Mouse (Mus musculus): Measurements from ENCODE around the gene Hbp1. TPM values are rescaled to one million over a fixed set of nuclear protein-coding genes. Genes with fewer than 3 reads are reported as not detected.
A peak's percentile ranks its signal among the peaks of the same experiment; 100 is the strongest.

Hbp1 gene
- polyA plus RNA-seq, 1 experiment from 2014 or later = 58.8 TPM

DNA sequence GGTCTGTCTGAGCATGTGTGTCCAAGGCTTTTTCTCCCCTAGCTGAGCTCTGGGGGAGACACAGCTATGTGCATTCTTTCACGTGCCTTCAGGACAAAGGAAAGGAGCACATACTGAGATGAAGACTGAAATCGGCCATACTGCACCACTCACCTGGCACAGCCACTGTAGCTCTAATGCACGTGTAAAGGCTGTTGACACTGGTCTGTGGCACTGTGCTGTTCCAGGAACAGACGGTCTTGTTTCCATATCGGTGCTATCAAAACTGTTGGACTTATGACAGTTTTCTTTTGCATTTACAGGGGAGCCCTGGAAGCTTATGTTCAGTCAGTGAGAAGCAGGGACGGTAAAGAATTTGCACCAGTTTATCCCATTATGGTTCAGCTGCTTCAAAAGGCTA, 25.0 kb downstream of the Hbp1 start:
- 77% methylated on average over 6 of the region's 6 CpGs for WGBS (ENCODE audit: insufficient replicate concordance)
- Histone ChIP-seq H3K9me3 (replicated peaks; ENCODE audit: control insufficient read depth, low read length) (no peaks in the 10 kb centered on the region), H3K4me3 (ENCODE audit: low read depth, low read length) (no peak overlapping the region), H3K4me1 (ENCODE audit: control insufficient read depth, low read depth, low read length) (peaks cover 2% of the 10 kb centered on the region; the same call in 1 of the 2 replicates), H3K27me3 (ENCODE audit: control insufficient read depth, insufficient read depth, low read depth, low read length) (no peaks in the 10 kb centered on the region), H3K27ac (ENCODE audit: low read length) (no peak overlapping the region), H3K9ac (ENCODE audit: low read depth, low read length) (no peak overlapping the region), H3K4me2 (ENCODE audit: low read depth, low read length) (no peak overlapping the region), H3K36me3 (ENCODE audit: control insufficient read depth, insufficient read depth) (peaks cover 26% of the 10 kb centered on the region)
- no peak for ATAC-seq (ENCODE audit: low read depth)

DNA sequence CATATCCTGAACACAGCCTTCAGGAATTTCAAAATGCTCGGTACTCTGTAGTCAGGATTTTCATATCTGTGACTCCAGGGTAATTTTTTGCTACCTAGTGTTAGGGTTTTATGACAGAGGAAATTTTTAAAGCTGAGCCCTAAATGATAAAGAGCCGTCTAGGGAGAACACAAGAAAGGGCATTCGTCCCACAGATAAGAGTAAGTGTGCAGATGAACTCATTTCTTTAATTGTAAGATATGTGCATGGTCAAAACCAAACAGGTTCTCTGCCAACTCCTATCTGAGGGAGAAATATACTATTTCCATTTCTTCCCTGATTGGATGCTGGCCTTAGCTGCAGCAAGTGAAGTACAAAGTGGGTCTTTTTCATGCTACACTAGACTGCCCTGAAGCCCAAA, 26.2 kb downstream of the Hbp1 start:
- Histone ChIP-seq H3K4me3 (ENCODE audit: low read depth, low read length) (no peak overlapping the region), H3K27me3 (ENCODE audit: control insufficient read depth, insufficient read depth, low read depth, low read length) (no peaks in the 10 kb centered on the region), H3K27ac (ENCODE audit: low read length) (no peak overlapping the region), H3K4me1 (ENCODE audit: control insufficient read depth, low read depth, low read length) (peaks cover 2% of the 10 kb centered on the region; the same call in 1 of the 2 replicates), H3K9ac (ENCODE audit: low read depth, low read length) (no peak overlapping the region), H3K9me3 (replicated peaks; ENCODE audit: control insufficient read depth, low read length) (no peaks in the 10 kb centered on the region), H3K4me2 (ENCODE audit: low read depth, low read length) (no peak overlapping the region), H3K36me3 (ENCODE audit: control insufficient read depth, insufficient read depth) (peaks cover 24% of the 10 kb centered on the region)
- no peak for ATAC-seq (ENCODE audit: low read depth)
- WGBS (ENCODE audit: insufficient replicate concordance) = 42% methylated on average over 3 of the region's 3 CpGs

DNA sequence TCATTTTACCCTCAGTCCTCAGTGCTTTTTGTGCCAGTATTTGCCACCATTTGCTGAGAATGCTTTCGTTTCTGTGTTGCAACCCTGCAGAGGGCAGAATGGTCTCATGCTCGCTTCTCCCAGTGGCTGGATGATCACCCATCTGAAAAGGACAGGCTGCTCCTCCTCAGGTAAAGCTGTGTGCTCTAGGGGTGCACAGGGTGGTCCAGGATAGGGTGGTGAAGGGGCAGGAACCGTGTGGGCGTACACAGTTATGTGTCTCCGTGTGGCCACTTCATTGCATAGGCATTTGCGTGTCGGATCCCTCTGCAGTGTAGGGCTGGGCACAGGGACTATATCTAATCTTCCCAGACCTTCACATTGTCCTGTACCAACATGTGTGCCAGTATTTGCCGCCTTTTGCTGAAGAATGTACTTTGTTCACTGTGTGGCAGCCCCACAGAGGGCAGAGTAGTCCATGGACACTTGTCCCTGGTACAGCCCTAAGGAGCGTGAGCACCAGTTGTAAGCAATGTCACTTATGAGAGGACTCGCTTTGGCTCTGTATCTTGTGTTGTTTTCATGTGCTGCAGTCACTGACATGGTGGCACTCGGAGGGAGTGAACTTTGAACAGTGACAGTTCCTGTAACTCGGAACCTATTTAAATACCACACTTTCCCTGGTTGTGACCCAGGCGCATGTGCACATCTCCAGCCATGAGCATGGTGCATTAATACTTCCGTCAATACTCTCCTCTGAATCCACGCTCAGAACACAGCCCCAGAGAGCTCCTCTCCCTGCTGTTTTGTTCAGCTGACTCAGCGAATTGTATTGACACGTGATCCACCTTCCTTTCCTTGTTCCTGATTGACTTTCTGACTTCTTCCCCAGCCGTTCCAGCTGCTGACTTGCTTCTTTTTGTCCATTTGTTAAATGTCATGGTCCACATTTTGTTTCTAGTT, 29.6 kb downstream of the Hbp1 start:
- WGBS (ENCODE audit: insufficient replicate concordance) = 69% methylated on average over 18 of the region's 18 CpGs
- H3K4me3 ChIP-seq (ENCODE audit: low read depth, low read length) = no peak overlapping the region
- peak; percentile 69 for ATAC-seq (ENCODE audit: low read depth)
- H3K4me1 ChIP-seq (ENCODE audit: control insufficient read depth, low read depth, low read length) = peaks cover 2% of the 10 kb centered on the region; the same call in 1 of the 2 replicates
- H3K4me2 ChIP-seq (ENCODE audit: low read depth, low read length) = no peak overlapping the region
- H3K36me3 ChIP-seq (ENCODE audit: control insufficient read depth, insufficient read depth) = peaks cover 6% of the 10 kb centered on the region; the same call in 1 of the 2 replicates
- H3K9ac ChIP-seq (ENCODE audit: low read depth, low read length) = no peak overlapping the region
- H3K9me3 ChIP-seq (replicated peaks; ENCODE audit: control insufficient read depth, low read length) = no peaks in the 10 kb centered on the region
- H3K27ac ChIP-seq (ENCODE audit: low read length) = no peak overlapping the region
- no peaks in the 10 kb centered on the region for H3K27me3 ChIP-seq (ENCODE audit: control insufficient read depth, insufficient read depth, low read depth, low read length)

DNA sequence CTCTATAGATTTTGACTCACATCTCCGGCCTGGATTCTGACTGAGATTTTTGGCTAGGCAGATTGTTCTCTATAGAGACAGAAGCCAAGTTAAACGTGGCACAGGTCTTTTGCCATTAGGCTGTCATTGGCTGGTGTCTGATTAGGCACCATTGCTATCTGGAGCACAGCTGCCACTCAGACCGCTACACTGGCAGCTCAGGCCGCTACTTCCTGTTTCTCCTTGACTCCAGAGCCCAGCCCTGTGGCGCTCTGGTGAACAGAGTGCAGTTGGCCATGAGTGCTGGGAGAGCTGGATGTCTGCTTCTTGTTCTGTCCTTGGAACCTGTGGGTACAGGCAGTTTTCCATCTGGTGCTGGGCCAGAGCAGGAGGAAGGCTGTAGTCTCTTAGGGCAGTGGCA, 33.1 kb downstream of the Hbp1 start:
- H3K4me3 ChIP-seq (ENCODE audit: low read depth, low read length) = no peak overlapping the region
- whole genome bisulfite sequencing (ENCODE audit: insufficient replicate concordance) = 31% methylated on average over 5 of the region's 5 CpGs
- no peak overlapping the region for H3K27ac ChIP-seq (ENCODE audit: low read length)
- peak; percentile 44; the same call in 1 of the 2 replicates for ATAC-seq (ENCODE audit: low read depth)
- H3K36me3 ChIP-seq (ENCODE audit: control insufficient read depth, insufficient read depth) = no peaks in the 10 kb centered on the region
- peaks cover 2% of the 10 kb centered on the region; the same call in 1 of the 2 replicates for H3K4me1 ChIP-seq (ENCODE audit: control insufficient read depth, low read depth, low read length)
- no peak overlapping the region for H3K4me2 ChIP-seq (ENCODE audit: low read depth, low read length)
- no peak overlapping the region for H3K9ac ChIP-seq (ENCODE audit: low read depth, low read length)
- no peaks in the 10 kb centered on the region for H3K27me3 ChIP-seq (ENCODE audit: control insufficient read depth, insufficient read depth, low read depth, low read length)
- no peaks in the 10 kb centered on the region for H3K9me3 ChIP-seq (replicated peaks; ENCODE audit: control insufficient read depth, low read length)

DNA sequence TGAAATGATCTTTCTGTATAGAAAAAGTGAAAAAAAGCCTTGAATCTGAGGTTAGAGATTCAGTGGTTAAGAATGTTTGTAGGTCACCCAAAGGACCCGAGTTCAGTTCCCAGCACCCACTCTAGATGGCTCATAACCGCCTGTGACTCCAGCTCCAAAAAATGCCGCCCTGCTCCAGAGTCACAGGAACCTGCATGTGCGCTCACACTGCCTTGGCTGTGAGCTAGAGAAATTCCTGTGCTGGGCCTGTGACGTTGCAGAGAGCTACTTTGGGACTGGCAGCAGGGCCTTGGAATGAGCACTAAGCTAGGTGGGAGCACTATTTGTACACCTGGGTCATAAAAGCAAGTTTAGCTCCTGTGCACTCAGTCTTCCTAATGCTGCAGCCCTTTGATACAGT, 33.6 kb downstream of the Hbp1 start:
- 81% methylated on average over 5 of the region's 5 CpGs for WGBS (ENCODE audit: insufficient replicate concordance)
- Histone ChIP-seq H3K27me3 (ENCODE audit: control insufficient read depth, insufficient read depth, low read depth, low read length) (no peaks in the 10 kb centered on the region), H3K4me2 (ENCODE audit: low read depth, low read length) (no peak overlapping the region), H3K9ac (ENCODE audit: low read depth, low read length) (no peak overlapping the region), H3K4me3 (ENCODE audit: low read depth, low read length) (no peak overlapping the region), H3K9me3 (replicated peaks; ENCODE audit: control insufficient read depth, low read length) (no peaks in the 10 kb centered on the region), H3K4me1 (ENCODE audit: control insufficient read depth, low read depth, low read length) (peaks cover 2% of the 10 kb centered on the region; the same call in 1 of the 2 replicates), H3K36me3 (ENCODE audit: control insufficient read depth, insufficient read depth) (no peaks in the 10 kb centered on the region), H3K27ac (ENCODE audit: low read length) (no peak overlapping the region)
- ATAC-seq (ENCODE audit: low read depth) = no peak

DNA sequence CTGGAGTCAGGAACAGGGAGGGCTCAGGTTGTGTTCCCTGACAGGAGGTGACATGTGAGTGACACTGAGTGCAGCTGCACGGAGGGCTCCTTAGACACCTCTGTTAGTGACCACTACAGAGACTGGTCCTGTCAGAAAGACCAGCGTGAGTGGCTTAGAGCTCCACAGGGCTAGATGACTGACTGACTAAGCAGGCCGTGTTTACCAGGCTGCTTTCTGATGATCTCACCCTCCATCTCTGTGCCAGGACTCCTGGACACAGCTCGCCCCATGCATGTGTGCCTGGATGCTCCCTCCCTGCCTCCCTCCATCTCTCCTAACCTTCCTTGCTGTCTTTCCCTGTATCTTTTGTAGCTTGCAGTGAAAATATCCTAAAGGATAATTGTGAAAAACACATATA, 36.7 kb downstream of the Hbp1 start:
- Histone ChIP-seq H3K4me1 (ENCODE audit: control insufficient read depth, low read depth, low read length) (no peaks in the 10 kb centered on the region), H3K4me2 (ENCODE audit: low read depth, low read length) (no peak overlapping the region), H3K9me3 (replicated peaks; ENCODE audit: control insufficient read depth, low read length) (no peaks in the 10 kb centered on the region), H3K9ac (ENCODE audit: low read depth, low read length) (no peak overlapping the region), H3K27ac (ENCODE audit: low read length) (no peak overlapping the region), H3K36me3 (ENCODE audit: control insufficient read depth, insufficient read depth) (no peaks in the 10 kb centered on the region), H3K27me3 (ENCODE audit: control insufficient read depth, insufficient read depth, low read depth, low read length) (no peaks in the 10 kb centered on the region), H3K4me3 (ENCODE audit: low read depth, low read length) (no peak overlapping the region)
- no peak for ATAC-seq (ENCODE audit: low read depth)
- WGBS (ENCODE audit: insufficient replicate concordance) = 65% methylated on average over 4 of the region's 4 CpGs

DNA sequence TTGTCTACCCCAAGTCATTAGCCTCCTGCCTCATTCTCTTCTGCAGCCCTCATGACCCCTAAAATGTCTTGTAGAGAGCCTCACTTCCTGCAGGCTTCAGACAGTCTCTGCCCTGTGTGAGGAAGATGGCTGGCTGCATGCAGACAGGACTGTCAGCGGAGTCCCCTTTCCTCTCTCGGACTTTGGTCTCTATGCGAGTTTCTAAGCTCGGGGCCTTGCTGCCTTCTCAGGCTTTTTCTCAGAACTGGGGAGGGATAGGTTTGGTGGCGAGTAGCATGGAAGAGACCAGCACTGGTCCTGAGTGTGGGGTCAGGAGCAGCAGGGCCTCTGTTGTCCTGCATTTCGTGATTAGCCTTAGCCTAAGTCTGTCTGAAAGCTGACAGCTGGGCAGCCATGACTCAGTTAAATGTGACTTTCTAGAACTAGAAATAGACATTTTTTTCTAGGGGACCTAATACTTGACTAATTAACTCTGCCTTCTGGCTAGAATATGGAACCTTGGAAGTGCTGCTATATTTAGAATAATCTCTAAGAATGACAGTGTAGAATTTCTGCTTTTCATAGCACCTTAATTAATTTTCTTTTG, 37.3 kb downstream of the Hbp1 start:
- Histone ChIP-seq H3K4me1 (ENCODE audit: control insufficient read depth, low read depth, low read length) (no peaks in the 10 kb centered on the region), H3K4me3 (ENCODE audit: low read depth, low read length) (no peak overlapping the region), H3K9ac (ENCODE audit: low read depth, low read length) (no peak overlapping the region), H3K36me3 (ENCODE audit: control insufficient read depth, insufficient read depth) (no peaks in the 10 kb centered on the region), H3K4me2 (ENCODE audit: low read depth, low read length) (no peak overlapping the region), H3K27ac (ENCODE audit: low read length) (no peak overlapping the region), H3K9me3 (replicated peaks; ENCODE audit: control insufficient read depth, low read length) (no peaks in the 10 kb centered on the region), H3K27me3 (ENCODE audit: control insufficient read depth, insufficient read depth, low read depth, low read length) (no peaks in the 10 kb centered on the region)
- 67% methylated on average over 6 of the region's 6 CpGs for WGBS (ENCODE audit: insufficient replicate concordance)
- no peak for ATAC-seq (ENCODE audit: low read depth)

DNA sequence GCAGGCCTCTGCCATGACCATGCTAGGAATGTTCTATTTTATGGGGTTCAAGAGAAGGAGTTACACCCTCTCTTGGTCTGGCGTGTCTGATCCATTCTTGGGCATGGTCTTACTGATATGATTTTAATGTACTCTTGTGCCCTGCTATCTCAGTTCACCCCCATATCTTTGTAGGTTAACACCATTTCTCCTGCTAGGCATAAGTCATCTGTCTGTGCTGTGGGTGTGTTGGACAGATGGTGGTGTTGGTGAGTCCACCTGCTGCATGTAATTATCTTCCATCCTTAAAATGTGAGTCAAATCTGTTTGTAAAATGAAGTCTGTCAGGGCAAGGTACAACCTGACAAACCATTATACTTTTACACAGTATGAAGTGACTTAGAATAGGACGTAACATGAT, 42.9 kb downstream of the Hbp1 start:
- H3K4me3 ChIP-seq (ENCODE audit: low read depth, low read length) = no peak overlapping the region
- H3K9me3 ChIP-seq (replicated peaks; ENCODE audit: control insufficient read depth, low read length) = no peaks in the 10 kb centered on the region
- peaks cover 3% of the 10 kb centered on the region; the same call in 1 of the 2 replicates for H3K4me1 ChIP-seq (ENCODE audit: control insufficient read depth, low read depth, low read length)
- H3K9ac ChIP-seq (ENCODE audit: low read depth, low read length) = no peak overlapping the region
- peak; percentile 48 for ATAC-seq (ENCODE audit: low read depth)
- no peak overlapping the region for H3K4me2 ChIP-seq (ENCODE audit: low read depth, low read length)
- no peak overlapping the region for H3K27ac ChIP-seq (ENCODE audit: low read length)
- 73% methylated on average over 2 of the region's 2 CpGs for WGBS (ENCODE audit: insufficient replicate concordance)
- no peaks in the 10 kb centered on the region for H3K27me3 ChIP-seq (ENCODE audit: control insufficient read depth, insufficient read depth, low read depth, low read length)
- H3K36me3 ChIP-seq (ENCODE audit: control insufficient read depth, insufficient read depth) = no peaks in the 10 kb centered on the region
